Mouse (Mus musculus) retina, postnatal 1 day (tissue): ENCODE measurements around the gene Coro7.
A peak's percentile ranks its signal among the peaks of the same experiment; 100 is the strongest.

Experiments used
- DNase-seq: peaks from one replicate; pipeline ENCODE4 v3.0.0-alpha.2; 2012

Gene Coro7

GRCm38 (mm10) chr16:4646831-4647230 lies 32.7 kb downstream of the Coro7 start:
- DNase-seq = peak; percentile 45

- DNase-seq = no peak
Measured at GRCm38 (mm10) chr16:4645867-4646266, 33.7 kb downstream of the Coro7 start.

GRCm38 (mm10) chr16:4643670-4644419 lies 35.7 kb downstream of the Coro7 start:
- DNase-seq = no peak

DNA sequence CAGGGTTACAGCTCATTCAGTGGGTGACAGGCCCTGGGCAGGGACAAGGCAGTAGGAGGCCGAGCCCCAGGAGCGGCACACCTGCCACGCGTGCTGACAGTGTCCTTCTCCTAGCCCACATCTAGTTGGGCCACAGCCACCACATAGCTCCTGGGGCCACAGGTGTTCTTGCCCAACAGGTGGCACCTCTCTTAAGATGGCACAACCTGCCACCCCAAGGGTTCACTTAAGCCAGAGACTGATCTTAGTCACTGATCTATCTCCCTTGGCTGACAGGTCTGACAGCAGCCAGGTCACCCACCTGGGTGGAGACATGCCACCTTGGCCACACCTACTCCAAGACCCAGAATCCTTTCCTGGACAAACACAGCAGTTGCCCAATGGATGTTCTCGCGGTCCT lies 36.6 kb downstream of the Coro7 start:
- no peak for DNase-seq

DNA sequence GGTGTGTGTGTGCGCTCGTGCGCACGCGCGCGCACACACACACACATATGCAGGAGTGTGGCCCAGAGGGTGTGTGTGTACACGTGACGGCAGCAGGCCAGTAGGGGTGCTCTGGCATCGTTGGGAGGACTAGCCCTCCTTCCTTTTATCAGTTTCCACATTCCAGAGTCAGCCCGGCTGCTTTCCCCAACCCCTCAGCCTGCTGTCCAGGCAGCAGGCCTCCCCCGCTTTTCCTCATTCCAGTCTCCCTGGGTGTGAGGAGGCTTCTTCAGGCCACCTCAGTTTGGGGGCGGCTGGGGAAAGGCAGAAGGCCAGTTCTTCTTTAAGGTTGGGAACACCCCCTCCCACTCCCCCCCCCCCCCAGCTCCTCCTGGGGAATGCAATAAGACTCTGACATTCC lies 37.4 kb downstream of the Coro7 start:
- DNase-seq = peak; percentile 54

DNA sequence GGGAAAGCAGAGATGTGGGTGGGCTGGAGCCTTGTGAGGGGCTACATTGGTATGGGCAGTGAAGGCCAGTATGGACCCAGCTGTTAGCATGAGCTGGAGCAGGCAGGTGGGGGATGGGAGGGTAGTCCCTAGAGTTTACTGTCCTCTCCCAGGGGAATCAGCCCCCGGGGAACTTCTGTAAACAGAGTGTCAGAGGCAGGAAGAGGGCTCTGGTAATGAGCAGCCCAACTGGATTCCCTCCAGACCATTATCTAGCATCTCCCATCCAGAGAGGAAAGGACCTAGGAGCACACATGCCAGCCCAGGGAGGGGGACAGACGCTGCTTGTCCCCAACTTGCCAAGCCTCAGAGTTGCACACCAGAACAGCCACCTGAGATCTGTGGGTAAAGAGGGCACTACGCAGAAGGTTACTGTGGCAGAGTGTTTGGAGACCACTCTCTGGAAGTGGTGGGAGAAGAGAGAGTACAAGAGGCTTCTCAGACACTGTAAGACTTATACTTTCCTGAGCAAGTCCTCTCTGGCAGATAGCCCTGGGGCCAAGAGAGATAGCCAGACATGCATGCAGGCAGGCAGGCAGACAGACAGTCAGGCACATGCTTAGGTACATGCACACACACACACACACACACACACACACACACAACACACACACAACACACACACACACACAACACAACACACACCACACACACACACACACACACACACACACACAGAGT lies 38.3 kb downstream of the Coro7 start:
- peak; percentile 31 for DNase-seq

- DNase-seq = peak; percentile 40
Measured at GRCm38 (mm10) chr16:4640267-4641005, 39.1 kb downstream of the Coro7 start.

DNA sequence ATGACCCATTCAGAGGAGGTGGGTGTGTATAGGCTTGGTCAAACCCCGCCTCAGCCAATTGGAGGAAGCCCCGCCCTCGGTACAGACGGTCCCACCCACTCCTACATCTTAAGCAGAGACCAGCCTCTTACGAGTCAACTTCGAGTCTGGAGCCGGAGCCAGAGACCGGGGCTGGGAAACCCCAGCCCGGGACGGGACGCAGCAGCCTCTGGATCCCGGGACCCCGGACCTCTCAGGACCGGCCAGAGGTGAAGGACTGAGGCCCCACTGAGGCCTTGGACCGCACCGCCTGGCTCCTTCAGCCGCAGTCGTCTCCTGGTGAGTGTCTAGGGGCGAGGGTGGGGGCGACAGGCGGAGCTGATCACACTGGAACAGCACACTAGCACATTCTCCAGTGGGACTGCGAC lies 39.7 kb downstream of the Coro7 start, which contains the start of the genes Vasn and Dnaja3:
Gene Vasn (plus strand): TSS at position 111 of the 407 bp plus-strand sequence.
Gene Dnaja3 (plus strand): TSS at position 159 of the 407 bp plus-strand sequence.
- peak; percentile 90 for DNase-seq

- no peak for DNase-seq
Measured at GRCm38 (mm10) chr16:4638891-4639390, 40.6 kb downstream of the Coro7 start.

DNA sequence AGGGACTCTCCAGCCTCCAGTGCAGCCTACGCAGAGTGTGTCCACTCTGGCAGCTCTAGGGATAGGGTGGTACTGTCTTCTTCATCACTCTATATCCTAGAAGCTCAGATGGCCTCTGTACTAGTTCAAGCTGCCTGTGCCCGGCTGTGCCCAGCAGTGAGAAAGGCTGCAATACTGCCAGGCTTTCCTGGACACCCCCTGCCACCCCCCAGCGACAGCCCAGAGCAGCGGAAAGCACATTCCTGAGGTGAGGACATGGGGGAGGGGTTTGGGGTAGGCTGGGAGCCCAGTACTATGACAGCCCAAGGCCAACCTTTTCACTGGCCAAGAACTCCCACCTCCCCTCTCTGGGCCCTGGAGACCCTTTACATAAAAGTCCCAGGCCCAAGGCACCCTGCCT lies 43.8 kb downstream of the Coro7 start:
- DNase-seq = no peak

DNA sequence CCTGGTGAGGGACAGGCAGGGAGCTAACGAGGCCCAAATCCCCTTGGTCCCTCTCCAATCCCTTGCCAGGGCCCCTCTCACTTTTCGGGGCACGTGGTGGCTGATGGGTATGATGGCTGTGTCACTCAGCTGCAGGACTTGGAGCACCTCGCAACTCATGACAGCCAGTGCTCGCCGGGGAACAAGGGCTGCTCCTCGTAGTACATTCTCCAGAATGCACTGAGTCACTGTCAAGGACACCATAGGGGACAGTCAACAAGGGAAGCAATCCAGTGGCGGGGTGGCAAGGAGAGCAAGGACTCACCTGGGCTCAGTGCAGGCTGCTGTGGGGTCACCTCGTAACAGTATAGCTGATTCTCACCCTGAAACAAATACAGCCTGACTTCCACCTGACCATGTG lies 44.9 kb downstream of the Coro7 start:
- no peak for DNase-seq

DNA sequence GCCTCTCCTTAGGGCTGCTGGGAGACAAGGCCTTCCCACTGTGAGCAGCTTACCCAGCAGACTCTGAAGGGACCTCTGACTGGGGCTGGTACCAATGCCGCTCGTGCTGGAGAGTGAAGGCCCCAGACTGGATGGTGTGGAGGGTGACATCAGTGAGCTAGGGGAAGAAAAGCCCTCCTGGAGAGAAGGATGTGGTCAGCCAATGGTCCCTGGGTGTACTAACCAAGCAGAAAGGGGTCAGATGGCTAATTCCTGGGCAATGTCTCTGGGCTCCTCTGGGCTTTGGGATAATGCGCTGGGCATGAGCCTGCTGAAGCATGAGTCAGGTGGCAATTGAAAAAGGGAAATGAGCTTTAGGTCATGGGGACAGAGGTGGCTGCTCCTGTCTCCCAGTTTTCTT lies 45.9 kb downstream of the Coro7 start:
- no peak for DNase-seq

DNA sequence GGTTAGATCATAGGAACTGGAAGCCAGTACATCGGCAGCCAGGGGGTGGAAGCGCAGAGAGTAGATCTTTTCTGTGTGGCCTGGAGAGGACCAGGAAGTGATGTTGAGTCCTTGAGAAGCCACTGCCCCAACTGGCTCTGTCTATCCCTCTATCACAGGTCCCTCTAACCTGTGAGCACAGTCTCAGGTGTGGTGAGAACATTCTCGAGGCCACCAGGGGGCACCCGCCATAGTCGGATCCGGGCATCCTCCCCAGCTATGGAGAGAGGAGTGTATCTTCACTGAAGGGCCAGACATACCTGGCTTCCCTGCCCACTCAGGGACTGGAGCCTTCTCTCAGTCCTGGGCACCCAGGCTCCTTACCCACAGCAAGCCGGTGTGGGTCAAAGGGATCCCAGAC lies 47.5 kb downstream of the Coro7 start:
- no peak for DNase-seq

DNA sequence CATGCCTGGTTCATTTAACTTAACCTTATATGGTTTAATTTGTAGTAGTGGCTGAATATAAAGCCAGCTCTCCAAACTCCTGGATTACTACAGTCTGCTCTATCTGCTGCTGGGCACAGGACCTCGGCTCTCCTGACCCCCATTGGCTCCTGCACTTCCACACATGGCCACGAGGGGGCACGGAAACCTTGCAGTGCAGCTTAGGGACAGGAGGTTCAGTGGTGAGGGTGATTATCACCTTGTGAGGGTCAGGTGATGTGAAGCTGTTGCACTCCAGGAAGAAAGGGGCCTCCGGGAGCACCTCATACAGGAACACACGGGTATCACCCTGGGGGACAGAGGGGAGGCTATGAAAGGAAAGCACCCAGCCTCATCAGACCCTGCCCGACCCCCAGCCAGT lies 49.6 kb downstream of the Coro7 start:
- peak; percentile 81 for DNase-seq

GRCm38 (mm10) chr16:4628898-4629419 lies 50.6 kb downstream of the Coro7 start:
- no peak for DNase-seq

GRCm38 (mm10) chr16:4627105-4627504 lies 52.5 kb downstream of the Coro7 start:
- no peak for DNase-seq

GRCm38 (mm10) chr16:4624481-4625110 lies 55.0 kb downstream of the Coro7 start, which contains the start of gene Pam16:
Pam16 (minus strand) TSS chr16:4624988.
- peak; percentile 93 for DNase-seq

- DNase-seq = no peak
Measured at GRCm38 (mm10) chr16:4624074-4624473, 55.5 kb downstream of the Coro7 start.

GRCm38 (mm10) chr16:4616829-4617228 lies 62.7 kb downstream of the Coro7 start:
- DNase-seq = no peak

DNA sequence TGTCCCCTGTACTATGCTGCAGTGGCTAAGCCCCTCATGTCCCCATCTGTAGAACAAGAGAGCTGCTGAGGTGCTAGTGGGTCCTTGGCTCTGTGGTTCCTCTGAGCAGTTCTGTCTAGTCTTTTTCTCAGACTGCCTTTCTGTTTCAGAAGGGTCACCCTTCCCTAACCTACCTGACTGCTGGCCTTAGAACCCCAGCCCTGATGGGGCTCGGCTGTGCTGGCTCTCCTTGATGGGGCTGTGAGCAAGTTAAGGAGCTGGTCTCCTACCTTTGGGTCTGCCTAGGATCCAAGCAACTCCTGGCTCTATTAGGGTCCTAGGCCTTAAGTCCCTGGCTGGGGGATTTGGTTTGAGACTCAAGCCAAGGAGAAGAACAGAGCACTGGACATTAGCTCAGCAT lies 64.3 kb downstream of the Coro7 start:
- no peak for DNase-seq

- no peak for DNase-seq
Measured at GRCm38 (mm10) chr16:4614639-4615038, 64.9 kb downstream of the Coro7 start.

DNA sequence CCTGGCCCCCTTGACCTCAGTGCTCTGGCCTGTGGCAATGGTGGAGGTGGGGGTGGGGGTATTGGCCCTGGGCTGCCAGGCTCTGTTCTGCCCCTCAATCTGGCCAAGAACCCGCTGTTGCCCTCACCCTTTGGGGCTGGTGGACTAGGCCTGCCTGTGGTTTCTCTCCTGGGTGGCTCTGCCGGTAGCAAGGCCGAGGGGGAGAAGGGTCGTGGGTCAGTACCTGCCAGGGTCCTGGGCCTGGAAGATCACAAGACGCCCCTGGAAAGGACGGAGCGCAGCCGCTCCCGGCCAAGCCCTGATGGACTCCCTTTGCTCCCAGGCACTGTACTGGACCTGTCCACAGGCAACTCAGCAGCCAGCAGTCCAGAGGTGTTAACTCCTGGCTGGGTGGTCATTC lies 65.8 kb downstream of the Coro7 start:
- DNase-seq = no peak

GRCm38 (mm10) chr16:4611676-4612075 lies 67.9 kb downstream of the Coro7 start:
- DNase-seq = no peak
